Mouse (Mus musculus) C2C12 (cell line): ENCODE measurements around the gene Slc25a51.
A peak's percentile ranks its signal among the peaks of the same experiment; 100 is the strongest.

Experiments used
- CTCF ChIP-seq: IDR thresholded peaks from one replicate; pipeline ENCODE4 v1.5.1; 2011; ENCODE audit not compliant: control insufficient read depth, insufficient read depth, insufficient read length
- FOSL1 ChIP-seq: IDR thresholded peaks from one replicate; pipeline ENCODE4 v1.8.0; 2011; ENCODE audit warnings: mild to moderate bottlenecking, low read length; ENCODE audit not compliant: poor library complexity, insufficient read depth, severe bottlenecking
- MAX ChIP-seq: IDR thresholded peaks from one replicate; pipeline ENCODE4 v1.6.1; 2011; ENCODE audit warnings: mild to moderate bottlenecking, control low read depth
- MYOD1 ChIP-seq: IDR thresholded peaks from one replicate; pipeline ENCODE4 v1.6.1; 2011; ENCODE audit warnings: low read depth; ENCODE audit not compliant: control insufficient read depth, insufficient read length
- USF1 ChIP-seq: IDR thresholded peaks from one replicate; pipeline ENCODE4 v1.6.1; 2011; ENCODE audit warnings: low read depth, mild to moderate bottlenecking, control low read depth, moderate library complexity

DNA sequence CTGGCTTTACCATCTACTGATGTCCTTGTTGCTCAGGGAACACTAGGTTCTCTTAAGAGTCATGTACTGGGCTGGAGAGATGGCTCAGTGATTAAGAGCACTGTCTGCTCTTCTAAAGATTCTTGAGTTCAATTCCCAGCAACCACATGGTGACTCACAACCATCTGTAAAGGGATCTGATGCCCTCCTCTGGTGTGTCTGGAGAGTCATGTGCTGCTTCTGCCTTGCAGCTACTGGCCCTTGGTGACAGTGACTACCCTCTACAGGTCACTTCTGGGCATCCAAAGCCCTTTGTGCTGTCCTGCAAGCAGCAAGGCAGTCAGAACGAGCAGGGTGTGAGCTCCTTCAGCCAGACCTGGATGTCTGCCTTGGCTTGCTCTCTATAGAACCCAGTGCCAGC lies 33.2 kb upstream of the Slc25a51 start:
- no peak for TF ChIP-seq CTCF
- no peak for TF ChIP-seq MYOD1
- TF ChIP-seq USF1, result peak; percentile 55
- TF ChIP-seq FOSL1, result no peak
- no peak for TF ChIP-seq MAX
